Mouse (Mus musculus) thymus, postnatal 25 days (tissue): ENCODE results near the gene Slc6a20a.

ENCODE experiments used
- DNase-seq: peaks from one replicate; pipeline ENCODE4 v3.0.0; 2022

Slc6a20a gene

DNA sequence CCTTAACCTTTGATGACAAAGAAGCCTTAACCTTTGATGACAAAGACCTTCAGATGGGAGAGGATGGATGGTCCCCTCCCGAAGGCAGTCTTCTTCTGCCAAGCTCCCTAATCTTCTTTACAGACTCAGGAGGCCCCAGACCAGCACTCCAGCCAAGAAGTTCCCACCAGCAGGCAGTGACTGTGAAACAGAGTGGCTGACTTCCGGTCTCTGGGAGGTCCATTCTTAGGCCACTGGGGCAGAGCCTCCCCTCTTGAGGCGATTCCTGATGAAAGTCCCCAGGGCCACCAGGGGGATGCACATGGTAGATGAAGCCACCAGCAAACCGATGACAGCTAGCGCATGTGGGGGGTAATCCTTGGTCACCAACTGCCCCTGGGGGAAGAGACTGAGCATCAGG is 41.9 kb downstream of the Slc6a20a start:
- no peak for DNase-seq

DNA sequence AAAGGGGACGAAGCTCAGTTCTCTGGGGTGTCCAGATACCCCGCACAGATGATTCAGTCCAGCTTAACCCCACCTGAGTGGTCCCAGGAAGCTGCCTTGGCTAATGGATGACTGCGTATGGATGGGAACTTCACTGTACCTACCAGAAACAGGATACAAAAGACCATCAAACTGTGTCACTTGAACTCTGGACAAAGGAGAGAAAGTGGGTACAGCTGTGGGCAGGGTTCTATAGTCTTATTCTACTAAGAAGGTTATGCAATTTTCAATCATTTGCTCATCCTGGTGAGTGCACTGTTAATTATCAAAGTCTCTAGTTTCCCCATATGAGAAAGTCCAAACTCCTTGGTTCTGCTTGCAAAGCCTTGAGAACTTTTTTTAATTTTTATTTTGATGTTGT is 45.7 kb downstream of the Slc6a20a start:
- DNase-seq: no peak

DNA sequence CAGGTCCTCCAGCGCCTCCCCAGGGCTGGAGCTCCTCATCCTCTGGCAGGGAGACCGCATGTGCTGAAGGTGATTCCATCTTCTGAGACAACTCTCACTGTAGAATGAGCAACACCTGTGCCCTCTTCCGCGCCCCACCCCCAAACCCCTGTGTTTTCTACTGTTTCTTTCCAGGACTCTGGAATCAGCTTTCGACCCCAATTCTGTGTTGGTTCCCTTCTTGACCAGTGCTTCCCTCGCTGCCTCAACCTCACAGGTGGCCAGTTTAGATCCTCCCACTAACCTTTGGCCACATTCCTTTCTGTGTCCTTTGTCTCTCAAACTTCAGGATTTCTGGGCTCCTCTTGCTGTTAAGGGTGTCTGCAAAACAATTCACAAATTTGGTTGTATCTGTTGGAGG is 46.4 kb downstream of the Slc6a20a start, which contains the start of gene Slc6a20b:
TSS of gene Slc6a20b (minus strand) at position 285 of the 400 bp plus-strand sequence.
- DNase-seq: no peak

DNA sequence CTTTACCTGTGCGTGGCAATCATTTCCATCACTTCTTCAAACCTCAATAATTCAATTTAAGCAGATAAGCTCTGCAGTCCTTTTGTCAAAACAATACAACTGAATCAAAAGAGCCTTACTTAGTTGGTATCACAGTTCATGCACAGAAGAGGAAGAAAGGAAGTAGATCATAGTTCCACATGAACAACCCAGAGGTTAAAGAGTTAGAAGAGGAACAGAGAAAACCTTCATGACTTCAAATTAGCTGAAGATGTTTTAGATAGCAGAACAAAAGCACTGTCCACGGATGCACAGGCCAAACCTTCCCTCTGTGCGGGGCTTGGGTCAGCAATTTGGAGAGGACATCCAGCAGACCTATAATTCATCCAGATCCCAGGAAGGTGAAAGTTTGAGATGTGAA is 47.0 kb downstream of the Slc6a20a start:
- no peak for DNase-seq

DNA sequence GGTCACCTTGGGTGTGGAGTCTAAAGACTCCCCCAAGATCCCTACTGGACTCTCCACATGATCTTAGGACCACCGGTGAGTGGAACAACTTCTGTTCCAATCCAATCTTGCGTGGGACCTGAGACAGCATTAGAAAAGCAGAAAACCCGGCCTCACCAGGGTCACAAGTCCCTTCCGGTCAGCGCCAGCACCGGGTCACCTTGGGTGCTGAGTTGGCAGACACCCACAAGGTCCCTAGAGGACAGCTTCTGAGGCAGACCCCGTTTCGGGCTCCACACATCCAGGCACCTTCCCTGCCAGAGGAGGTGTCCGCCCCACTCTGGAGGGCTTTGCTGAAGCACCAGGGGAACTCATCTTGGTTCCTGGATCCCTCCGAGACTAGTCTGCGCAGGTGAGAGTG is 52.9 kb downstream of the Slc6a20a start:
- no peak for DNase-seq

DNA sequence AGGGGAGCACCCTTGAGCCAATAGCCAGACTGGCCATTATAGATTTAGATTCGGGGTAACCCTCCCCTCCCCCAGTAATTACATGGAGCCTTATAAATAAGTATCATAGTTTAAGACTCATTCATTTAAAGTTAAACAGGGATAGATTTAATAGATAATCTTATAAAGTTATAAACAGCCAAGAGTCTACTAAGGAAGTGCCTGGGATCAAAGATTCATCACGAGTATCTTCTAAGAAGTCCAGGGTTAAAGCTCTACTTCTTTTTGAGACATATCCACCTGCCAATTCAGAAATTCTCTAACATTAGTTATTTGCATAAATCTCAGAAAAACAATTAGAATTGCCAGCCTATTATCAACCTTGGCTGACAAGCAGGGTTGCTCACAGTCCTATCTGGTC is 53.9 kb downstream of the Slc6a20a start:
- DNase-seq: no peak

DNA sequence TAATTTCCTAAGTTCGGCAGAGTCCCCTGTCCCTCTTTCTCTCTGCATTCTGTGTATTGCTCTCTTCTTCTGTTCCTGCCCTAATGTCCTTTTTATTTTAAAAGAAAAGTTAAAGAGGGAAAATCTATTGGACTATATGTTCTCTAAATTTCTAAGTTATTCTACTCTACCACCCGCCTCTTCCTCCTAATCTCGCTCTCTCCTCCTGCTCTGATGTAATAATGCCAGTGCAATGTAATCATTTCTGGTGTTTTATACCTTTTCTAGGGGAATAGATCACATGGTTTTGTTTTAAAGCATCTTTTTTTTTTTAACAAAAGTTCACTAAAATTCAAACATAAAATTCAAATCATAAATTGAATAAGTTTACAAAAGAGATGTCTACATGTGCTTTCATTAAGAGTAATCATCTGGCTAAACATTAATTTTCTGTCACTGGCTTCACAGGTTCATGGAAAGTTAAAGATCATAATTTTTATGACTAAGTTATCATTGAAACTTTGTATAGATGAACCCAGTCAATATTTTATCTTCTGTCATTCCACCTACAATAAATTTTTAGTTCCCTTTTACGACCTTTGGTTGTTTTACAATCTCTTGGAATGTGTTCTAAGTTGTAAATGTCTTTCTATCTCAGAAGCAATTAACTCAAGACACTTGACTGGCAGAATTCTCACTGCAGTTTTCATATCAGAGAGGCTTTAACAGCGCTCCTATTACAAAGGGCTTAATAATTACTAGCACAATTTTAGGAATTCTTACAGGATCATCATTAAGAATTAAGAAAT is 58.2 kb downstream of the Slc6a20a start:
- no peak for DNase-seq

DNA sequence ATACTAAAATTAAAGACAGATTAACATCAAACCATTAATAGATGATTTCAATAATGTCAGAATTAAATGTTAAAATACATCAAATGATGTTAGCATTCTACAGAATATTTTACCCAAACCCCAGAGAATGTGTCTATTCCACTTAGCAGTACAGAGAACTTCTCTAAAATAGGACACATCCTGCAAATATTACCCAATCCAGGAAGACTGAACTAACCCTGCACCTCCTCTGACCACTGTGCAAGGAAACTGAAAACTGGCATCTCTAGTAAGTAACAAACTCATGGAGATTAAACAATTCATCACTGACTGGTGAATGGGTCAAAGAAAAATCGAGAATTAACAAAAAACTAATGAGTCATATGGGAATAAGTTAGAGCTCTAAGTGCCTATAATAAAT is 77.2 kb downstream of the Slc6a20a start:
- DNase-seq: no peak

DNA sequence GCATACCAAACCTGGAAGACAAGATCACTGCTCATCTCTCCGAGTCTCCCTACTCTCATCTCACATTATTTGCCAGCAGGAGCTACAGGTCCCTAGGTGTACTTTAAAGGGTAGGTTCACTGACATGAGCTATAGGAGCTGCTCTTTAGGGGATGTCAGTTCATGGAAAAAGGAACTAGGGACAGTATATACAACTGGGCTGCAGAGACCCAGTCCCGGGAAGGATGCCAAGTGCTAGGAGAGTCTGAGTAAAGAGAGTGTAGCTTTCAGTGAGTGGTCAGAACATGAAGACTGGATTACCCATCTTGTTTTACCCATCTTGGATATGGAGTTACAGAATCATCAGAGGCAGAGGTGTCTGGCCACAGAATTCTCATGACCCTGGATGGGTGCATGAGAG is 81.3 kb downstream of the Slc6a20a start:
- no peak for DNase-seq

DNA sequence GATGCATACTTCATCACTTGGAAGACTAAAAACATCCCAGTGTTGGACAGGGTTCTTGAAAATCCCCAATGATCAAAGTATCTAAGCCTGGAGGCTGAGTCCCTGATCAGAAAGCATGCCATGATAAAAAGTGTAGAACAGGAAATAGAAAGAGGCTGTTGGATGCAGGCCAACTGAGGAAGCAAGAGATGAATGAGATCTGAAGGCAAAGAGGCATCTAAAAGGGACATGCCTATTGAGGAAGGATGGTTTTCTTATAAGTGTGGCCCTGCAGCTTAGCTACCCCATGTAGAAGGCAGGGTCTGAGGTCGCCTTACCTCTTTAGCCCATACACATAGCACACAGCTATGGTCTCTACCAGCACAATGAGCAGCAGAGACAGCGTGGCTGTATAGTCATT is 81.8 kb downstream of the Slc6a20a start:
- DNase-seq: no peak

DNA sequence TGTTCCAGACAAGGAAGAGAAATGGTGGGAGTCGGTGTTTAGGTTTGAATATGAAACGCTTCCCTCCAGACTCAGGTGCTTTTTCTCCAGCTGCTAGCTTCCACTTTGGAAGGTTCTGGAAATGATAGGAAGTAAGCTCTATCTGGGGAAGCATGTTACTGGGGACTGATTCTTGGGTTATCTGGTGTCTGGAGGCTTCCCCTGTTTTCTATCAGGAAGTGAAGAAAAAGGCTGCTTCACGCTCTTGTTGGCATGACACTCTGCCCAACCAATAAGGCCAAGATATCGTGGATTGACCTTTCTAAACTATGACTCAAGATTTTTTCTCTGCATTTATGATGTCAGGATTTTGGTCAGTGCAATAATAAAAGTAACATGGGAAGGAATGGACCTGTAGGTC is 83.5 kb downstream of the Slc6a20a start:
- no peak for DNase-seq

DNA sequence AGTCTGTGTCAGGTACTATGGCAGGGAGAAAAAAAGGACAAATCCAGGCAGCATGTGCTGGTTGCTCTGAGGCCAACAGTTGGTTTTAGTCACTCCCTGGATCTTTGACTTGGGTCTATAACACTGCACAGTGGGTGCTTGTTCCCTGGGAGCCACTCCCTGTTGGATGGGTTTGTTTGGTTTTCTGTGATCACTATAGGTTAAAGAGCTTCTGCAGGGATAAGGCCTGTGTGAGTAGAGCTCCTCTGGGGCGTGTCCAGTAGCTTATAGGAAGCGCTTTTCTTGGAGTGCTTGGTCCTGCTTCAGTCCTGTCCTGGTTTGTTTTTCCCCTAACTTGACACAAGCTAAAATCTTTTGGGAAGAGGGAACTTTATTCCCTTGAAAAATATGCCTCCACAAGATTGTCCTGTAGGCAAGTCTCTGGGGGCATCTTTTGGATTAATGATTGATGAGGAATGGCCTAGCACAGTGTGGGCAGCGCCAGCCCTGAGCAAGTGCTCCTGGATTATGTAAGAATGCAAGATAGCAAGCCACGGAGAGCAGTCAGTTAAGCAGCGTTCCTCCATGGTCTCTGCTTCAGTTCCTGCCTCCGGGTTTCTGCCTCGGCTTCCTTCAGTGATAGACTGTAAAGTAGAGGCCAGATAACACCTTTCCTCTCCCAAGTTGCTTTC is 89.3 kb downstream of the Slc6a20a start:
- no peak for DNase-seq
